8 mouse cellular contexts compared by ENCODE assay signal in genomic region chr13:23436231-23436661, GRCm38 (mm10). TPM values are rescaled to one million over a fixed set of nuclear protein-coding genes. Genes with fewer than 3 reads are reported as not detected.
A peak's percentile ranks its signal among the peaks of the same experiment; 100 is the strongest.
DNase-seq lines count a peak whose midpoint lies in the region; ATAC-seq and TF ChIP-seq lines count a peak whose summit lies in the region.

No protein-coding gene starts in this region.

- peak overlapping the region; percentile 75 for H3K4me3 ChIP-seq in gastrocnemius, adult 2 months
- peak overlapping the region; percentile 32 to 59 (median 46) for H3K4me3 ChIP-seq in CH12.LX (replicated peaks in 1 of 3; ENCODE audit: low read depth in 2 of 3, low read length in 2 of 3, poor library complexity in 1 of 3)
- peak overlapping the region; percentile 41 for H3K4me3 ChIP-seq in heart, postnatal 0 days (ENCODE audit: low read depth, low read length)
- H3K4me3 ChIP-seq in midbrain, embryonic 11.5 days (ENCODE audit: low read depth, low read length) = peak overlapping the region; percentile 34; the same call in 1 of the 2 replicates

- no peak for TF ChIP-seq POLR2A in CH12.LX (IDR thresholded peaks at IDR 0.05; ENCODE audit: low read depth, low read length)

- in situ Hi-C loops in CH12.LX (cut with MboI; ENCODE audit: low pct_ligation_motif_present, low pct_unique_long_range_greater_than_20kb, low sequenced_read_pairs) = loop anchor here (25.0 kb wide), 2 partner anchors 1499 to 1574 kb away; partner anchors contain the start of gene Zfp184

- dilution Hi-C loops in CH12.LX (cut with MboI; ENCODE audit: extremely low pct_ligation_motif_present, extremely low pct_unique_long_range_greater_than_20kb, low sequenced_read_pairs) = no loop called here

- 1% methylated on average over 11 of the region's 11 CpGs for WGBS in heart, postnatal 0 days
- 1% methylated on average over 11 of the region's 11 CpGs for WGBS in midbrain, embryonic 11.5 days

- H3K9me3 ChIP-seq in CH12.LX (replicated peaks; ENCODE audit: low read length) = no peaks in the 10 kb centered on the region
- H3K9me3 ChIP-seq in heart, postnatal 0 days (replicated peaks; ENCODE audit: control insufficient read depth, low read length) = no peaks in the 10 kb centered on the region
- no peaks in the 10 kb centered on the region for H3K9me3 ChIP-seq in midbrain, embryonic 11.5 days (ENCODE audit: control insufficient read depth, low read length)

- peak; percentile 37 for DNase-seq in gastrocnemius, adult 2 months
- DNase-seq in gastrocnemius, adult 8-10 months (ENCODE audit: low spot score in 2 of 2) = no peak
- DNase-seq in CH12.LX (ENCODE audit: extremely low read depth) = peak; percentile 70
- peak; percentile 85 for DNase-seq in embryo, embryonic 10.5 days (ENCODE audit: low spot score)
- DNase-seq in heart, postnatal 0 days (ENCODE audit: low spot score) = peak; percentile 61
- peak; percentile 56 to 70 for DNase-seq in layer of hippocampus, postnatal 14 days (ENCODE audit: low spot score in 2 of 2)
- peak; percentile 93 for DNase-seq in midbrain, embryonic 11.5 days (ENCODE audit: low spot score, missing footprints)
- peak; percentile 41 for DNase-seq in yolk sac, embryonic 10.5 days (ENCODE audit: low spot score)

- H3K27me3 ChIP-seq in CH12.LX (replicated peaks) = no peaks in the 10 kb centered on the region
- H3K27me3 ChIP-seq in heart, postnatal 0 days (ENCODE audit: control insufficient read depth, insufficient read depth, low read length) = no peaks in the 10 kb centered on the region
- H3K27me3 ChIP-seq in midbrain, embryonic 11.5 days (ENCODE audit: control insufficient read depth, insufficient read depth, low read length) = no peaks in the 10 kb centered on the region

- intact Hi-C loops in gastrocnemius, adult 2 months (cut with DNase I) = loop anchor here (2.0 to 10.0 kb wide), 2 partner anchors 83 to 1651 kb away; partner anchors contain the start of genes Hist1h1b, Hist1h2an, Hist1h2bp and Hist1h3i

- TF ChIP-seq CTCF in gastrocnemius, adult 2 months (IDR thresholded peaks at IDR 0.05) = no peak
- no peak for TF ChIP-seq CTCF in CH12.LX (conservative IDR thresholded peaks at IDR 0.05 in 1 of 2, IDR thresholded peaks at IDR 0.05 in 1 of 2; ENCODE audit: low read depth in 2 of 2, low read length in 2 of 2)
- no peak for TF ChIP-seq CTCF in heart, postnatal 0 days (IDR thresholded peaks at IDR 0.05; ENCODE audit: low read depth)

- peak overlapping the region; percentile 44; the same call in 1 of the 2 replicates for H3K4me2 ChIP-seq in CH12.LX (ENCODE audit: insufficient read depth, low read depth, poor library complexity, severe bottlenecking)
- H3K4me2 ChIP-seq in heart, postnatal 0 days (ENCODE audit: low read depth, low read length) = peak overlapping the region; percentile 59
- peak overlapping the region; percentile 54; the same call in 1 of the 2 replicates for H3K4me2 ChIP-seq in midbrain, embryonic 11.5 days

- TF ChIP-seq RAD21 in CH12.LX (IDR thresholded peaks at IDR 0.05; ENCODE audit: low read depth, low read length) = no peak

- TF ChIP-seq EP300 in CH12.LX (IDR thresholded peaks at IDR 0.05; ENCODE audit: low read length) = no peak
- 0 out of 2 replicates have a peak, but pooled peaks have one; percentile 3 for TF ChIP-seq EP300 in heart, postnatal 0 days (IDR thresholded peaks at IDR 0.05; ENCODE audit: low read depth)

- no peak for ATAC-seq in heart, postnatal 0 days (ENCODE audit: insufficient read depth, low read depth)
- no peak for ATAC-seq in midbrain, embryonic 11.5 days (ENCODE audit: low FRiP score)

- no peak overlapping the region for H3K27ac ChIP-seq in gastrocnemius, adult 2 months
- no peak overlapping the region for H3K27ac ChIP-seq in CH12.LX (ENCODE audit: insufficient read depth, low read depth)
- no peak overlapping the region for H3K27ac ChIP-seq in heart, postnatal 0 days (ENCODE audit: low read depth)
- H3K27ac ChIP-seq in midbrain, embryonic 11.5 days (ENCODE audit: low read depth, low read length) = no peak overlapping the region

- no peak overlapping the region for H3K9ac ChIP-seq in CH12.LX (ENCODE audit: insufficient read depth, low read depth)
- H3K9ac ChIP-seq in heart, postnatal 0 days (replicated peaks; ENCODE audit: low read depth, low read length) = no peak overlapping the region
- no peak overlapping the region for H3K9ac ChIP-seq in midbrain, embryonic 11.5 days (ENCODE audit: low read length)

- H3K79me2 ChIP-seq in CH12.LX (replicated peaks; ENCODE audit: control insufficient read depth, extremely low read depth, insufficient read depth, poor library complexity, severe bottlenecking) = no peaks in the 10 kb centered on the region

- H3K36me3 ChIP-seq in CH12.LX (replicated peaks in 1 of 2; ENCODE audit: control insufficient read depth in 1 of 2, insufficient read depth in 1 of 2, low read length in 1 of 2) = no peaks in the 10 kb centered on the region
- H3K36me3 ChIP-seq in heart, postnatal 0 days (replicated peaks; ENCODE audit: control insufficient read depth, insufficient read depth, low read length) = no peaks in the 10 kb centered on the region
- H3K36me3 ChIP-seq in midbrain, embryonic 11.5 days (ENCODE audit: control insufficient read depth, insufficient read depth, low read length) = no peaks in the 10 kb centered on the region

- H3K4me1 ChIP-seq in CH12.LX (ENCODE audit: control insufficient read depth in 1 of 2, insufficient read depth in 2 of 2) = peaks cover 6 to 10% of the 10 kb centered on the region in 2 experiments; a peak in 3 of 4 replicates
- H3K4me1 ChIP-seq in heart, postnatal 0 days (ENCODE audit: control insufficient read depth, insufficient read depth) = no peaks in the 10 kb centered on the region
- peaks cover 3% of the 10 kb centered on the region; the same call in 1 of the 2 replicates for H3K4me1 ChIP-seq in midbrain, embryonic 11.5 days (ENCODE audit: control insufficient read depth, insufficient read depth, low read length)

TF ChIP-seq in CH12.LX, 34 proteins besides CTCF, POLR2A, EP300 and RAD21:
- TF ChIP-seq TBP (conservative IDR thresholded peaks at IDR 0.05; ENCODE audit: low read depth, low read length) (peak; percentile 100), KAT2A (IDR thresholded peaks at IDR 0.05; ENCODE audit: insufficient replicate concordance, low read length) (no peak)

RNA-seq across cellular contexts. Expression of gene Abt1, which starts 12.6 kb away (rescaled TPM):
- 1 to 10 TPM; 3.6 to 3.9 TPM for total RNA-seq in gastrocnemius, adult 2 months (2021)
- 1 to 10 TPM; 3.2 to 4.8 (median 4.0) TPM for total RNA-seq in gastrocnemius, adult 8-10 months (2022)
- 10.1 and 13.1 TPM in 2 replicates for total RNA-seq in CH12.LX (2012; rRNA removed)
- total RNA-seq in CH12.LX (2014; rRNA removed) = 14.4 and 15.4 TPM in 2 replicates
- 11.7 and 12.9 TPM in 2 replicates for polyA plus RNA-seq in CH12.LX (2012; ENCODE audit: insufficient read length, low read depth)
- 6.7 and 7.4 TPM in 2 replicates for total RNA-seq in heart, postnatal 0 days (2014; rRNA removed; ENCODE audit: low replicate concordance)
- 6.8 and 7.2 TPM in 2 replicates for polyA plus RNA-seq in heart, postnatal 0 days (2015; fragmentation: Nextera tagmentation; extraction: Ambion mirVana)
- 1 to 10 TPM; 7.0 TPM for total RNA-seq in layer of hippocampus, postnatal 14 days (2021)
- polyA plus RNA-seq in midbrain, embryonic 11.5 days (2014; fragmentation: Nextera tagmentation; extraction: Ambion mirVana) = 14.0 and 14.9 TPM in 2 replicates

RNA-seq across cellular contexts. Expression of gene Btn1a1, which starts 29.5 kb away (rescaled TPM):
- total RNA-seq in gastrocnemius, adult 2 months (2021) = not detected
- total RNA-seq in gastrocnemius, adult 8-10 months (2022) = not detected
- 0.38 and 0.51 TPM in 2 replicates for total RNA-seq in CH12.LX (2012; rRNA removed)
- total RNA-seq in CH12.LX (2014; rRNA removed) = 0.20 TPM in 2 replicates
- 0.08 and 0.21 TPM in 2 replicates for polyA plus RNA-seq in CH12.LX (2012; ENCODE audit: insufficient read length, low read depth)
- total RNA-seq in heart, postnatal 0 days (2014; rRNA removed; ENCODE audit: low replicate concordance) = 0.27 TPM in 1 of 2 replicates, not detected in the other
- polyA plus RNA-seq in heart, postnatal 0 days (2015; fragmentation: Nextera tagmentation; extraction: Ambion mirVana) = 0.14 and 0.18 TPM in 2 replicates
- total RNA-seq in layer of hippocampus, postnatal 14 days (2021) = not detected
- polyA plus RNA-seq in midbrain, embryonic 11.5 days (2014; fragmentation: Nextera tagmentation; extraction: Ambion mirVana) = not detected in 2 replicates

RNA-seq across cellular contexts. Expression of gene Btn2a2, which starts 52.4 kb away (rescaled TPM):
- not detected for total RNA-seq in gastrocnemius, adult 2 months (2021)
- total RNA-seq in gastrocnemius, adult 8-10 months (2022) = not detected
- total RNA-seq in CH12.LX (2012; rRNA removed) = 1.1 and 1.3 TPM in 2 replicates
- total RNA-seq in CH12.LX (2014; rRNA removed) = 1.2 and 1.3 TPM in 2 replicates
- polyA plus RNA-seq in CH12.LX (2012; ENCODE audit: insufficient read length, low read depth) = 2.1 and 2.8 TPM in 2 replicates
- total RNA-seq in heart, postnatal 0 days (2014; rRNA removed; ENCODE audit: low replicate concordance) = not detected in 2 replicates
- 0.04 and 0.15 TPM in 2 replicates for polyA plus RNA-seq in heart, postnatal 0 days (2015; fragmentation: Nextera tagmentation; extraction: Ambion mirVana)
- 1 to 10 TPM in 1 of 2 experiments, under 1 TPM in 1; 0.58 to 1.0 TPM for total RNA-seq in layer of hippocampus, postnatal 14 days (2021)
- polyA plus RNA-seq in midbrain, embryonic 11.5 days (2014; fragmentation: Nextera tagmentation; extraction: Ambion mirVana) = 0.28 and 0.34 TPM in 2 replicates

Comparison
In these comparisons a context has a peak if more than half of its experiments do, and no peak if none do; other contexts are left out.
1. DNase-seq: peak in gastrocnemius, adult 2 months (single experiment), CH12.LX (single experiment), embryo, embryonic 10.5 days (single experiment), heart, postnatal 0 days (single experiment), layer of hippocampus, postnatal 14 days (2 of 2), midbrain, embryonic 11.5 days (single experiment) and yolk sac, embryonic 10.5 days (single experiment); none in gastrocnemius, adult 8-10 months (0 of 2).
2. Peak in every context shown above with its lines, with median percentiles within 50 percentile points of each other: H3K4me3 ChIP-seq and H3K4me2 ChIP-seq.